Mouse (Mus musculus): ENCODE measurements around the gene Ncf1. TPM values are rescaled to one million over a fixed set of nuclear protein-coding genes. Genes with fewer than 3 reads are reported as not detected.

Gene Ncf1
- polyA plus RNA-seq, 1 experiment from 2014 or later = 1.8 TPM

- no peak for ATAC-seq
- Histone ChIP-seq H3K9me3 (replicated peaks) (no peaks in the 10 kb centered on the region), H3K36me3 (ENCODE audit: poor library complexity, severe bottlenecking) (no peaks in the 10 kb centered on the region), H3K27ac (no peak overlapping the region), H3K4me2 (no peak overlapping the region), H3K27me3 (peaks cover 2% of the 10 kb centered on the region), H3K4me1 (no peaks in the 10 kb centered on the region), H3K4me3 (no peak overlapping the region), H3K9ac (no peak overlapping the region)
- 42% methylated on average over 11 of the region's 11 CpGs for WGBS
These were observed 1.7 kb downstream of the Ncf1 start for GRCm38 (mm10) chr5:134227574-134228248.

GRCm38 (mm10) chr5:134226946-134227345 is 2.5 kb downstream of the Ncf1 start:
- Histone ChIP-seq H3K36me3 (ENCODE audit: poor library complexity, severe bottlenecking) (no peaks in the 10 kb centered on the region), H3K9ac (no peak overlapping the region), H3K9me3 (replicated peaks) (no peaks in the 10 kb centered on the region), H3K4me3 (no peak overlapping the region), H3K4me1 (peaks cover 3% of the 10 kb centered on the region), H3K4me2 (no peak overlapping the region), H3K27me3 (peaks cover 10% of the 10 kb centered on the region), H3K27ac (no peak overlapping the region)
- 75% methylated on average over 12 of the region's 12 CpGs for WGBS
- ATAC-seq = no peak

GRCm38 (mm10) chr5:134225110-134225901 is 4.1 kb downstream of the Ncf1 start:
- H3K36me3 ChIP-seq (ENCODE audit: poor library complexity, severe bottlenecking) = no peaks in the 10 kb centered on the region
- no peak for ATAC-seq
- H3K9ac ChIP-seq = no peak overlapping the region
- no peak overlapping the region for H3K4me3 ChIP-seq
- 84% methylated on average over 30 of the region's 30 CpGs for WGBS
- H3K9me3 ChIP-seq (replicated peaks) = no peaks in the 10 kb centered on the region
- no peak overlapping the region for H3K27ac ChIP-seq
- H3K4me2 ChIP-seq = no peak overlapping the region
- peaks cover 14% of the 10 kb centered on the region for H3K27me3 ChIP-seq
- H3K4me1 ChIP-seq = peaks cover 7% of the 10 kb centered on the region

GRCm38 (mm10) chr5:134221708-134222150 is 7.7 kb downstream of the Ncf1 start:
- 2% methylated on average over 36 of the region's 36 CpGs for WGBS
- peak overlapping the region; percentile 62 for H3K4me2 ChIP-seq
- H3K27ac ChIP-seq = no peak overlapping the region
- H3K36me3 ChIP-seq (ENCODE audit: poor library complexity, severe bottlenecking) = peaks cover 11% of the 10 kb centered on the region
- no peaks in the 10 kb centered on the region for H3K9me3 ChIP-seq (replicated peaks)
- H3K4me1 ChIP-seq = peaks cover 7% of the 10 kb centered on the region
- H3K27me3 ChIP-seq = peaks cover 14% of the 10 kb centered on the region
- peak overlapping the region; percentile 60 for H3K9ac ChIP-seq
- H3K4me3 ChIP-seq = peak overlapping the region; percentile 31
- ATAC-seq = 0 out of 2 replicates have a peak, but pooled peaks have one; percentile 4

GRCm38 (mm10) chr5:134221278-134221677 is 8.1 kb downstream of the Ncf1 start:
- no peak for ATAC-seq
- H3K36me3 ChIP-seq (ENCODE audit: poor library complexity, severe bottlenecking) = peaks cover 16% of the 10 kb centered on the region
- H3K4me2 ChIP-seq = peak overlapping the region; percentile 62
- H3K27me3 ChIP-seq = peaks cover 14% of the 10 kb centered on the region
- no peaks in the 10 kb centered on the region for H3K9me3 ChIP-seq (replicated peaks)
- WGBS = 49% methylated on average over 4 of the region's 4 CpGs
- H3K4me3 ChIP-seq = no peak overlapping the region
- no peak overlapping the region for H3K9ac ChIP-seq
- no peak overlapping the region for H3K27ac ChIP-seq
- peaks cover 7% of the 10 kb centered on the region for H3K4me1 ChIP-seq

GRCm38 (mm10) chr5:134217900-134218299 is 11.5 kb downstream of the Ncf1 start:
- Histone ChIP-seq H3K9ac (no peak overlapping the region), H3K9me3 (replicated peaks) (no peaks in the 10 kb centered on the region), H3K4me2 (no peak overlapping the region), H3K4me3 (no peak overlapping the region), H3K36me3 (ENCODE audit: poor library complexity, severe bottlenecking) (peaks cover 23% of the 10 kb centered on the region), H3K4me1 (peaks cover 7% of the 10 kb centered on the region), H3K27me3 (peaks cover 14% of the 10 kb centered on the region), H3K27ac (no peak overlapping the region)
- ATAC-seq = no peak
- 90% methylated on average over 7 of the region's 7 CpGs for WGBS

GRCm38 (mm10) chr5:134214021-134214806 is 15.2 kb downstream of the Ncf1 start:
- Histone ChIP-seq H3K4me1 (no peaks in the 10 kb centered on the region), H3K9me3 (replicated peaks) (no peaks in the 10 kb centered on the region), H3K27me3 (no peaks in the 10 kb centered on the region), H3K36me3 (ENCODE audit: poor library complexity, severe bottlenecking) (peaks cover 40% of the 10 kb centered on the region), H3K4me2 (no peak overlapping the region), H3K27ac (no peak overlapping the region; the same call in 1 of the 2 replicates), H3K9ac (no peak overlapping the region), H3K4me3 (no peak overlapping the region)
- no peak for ATAC-seq
- WGBS = 82% methylated on average over 12 of the region's 12 CpGs

- Histone ChIP-seq H3K4me1 (no peaks in the 10 kb centered on the region), H3K4me3 (no peak overlapping the region), H3K4me2 (no peak overlapping the region), H3K9me3 (replicated peaks) (no peaks in the 10 kb centered on the region), H3K27me3 (no peaks in the 10 kb centered on the region), H3K9ac (no peak overlapping the region), H3K36me3 (ENCODE audit: poor library complexity, severe bottlenecking) (peaks cover 28% of the 10 kb centered on the region; the same call in 1 of the 2 replicates), H3K27ac (no peak overlapping the region)
- no peak for ATAC-seq
- 84% methylated on average over 11 of the region's 11 CpGs for WGBS
These were observed 19.4 kb downstream of the Ncf1 start for GRCm38 (mm10) chr5:134209931-134210554.

GRCm38 (mm10) chr5:134206721-134207120 is 22.7 kb downstream of the Ncf1 start:
- peaks cover 47% of the 10 kb centered on the region for H3K36me3 ChIP-seq (ENCODE audit: poor library complexity, severe bottlenecking)
- no peak for ATAC-seq
- WGBS = 87% methylated on average over 10 of the region's 10 CpGs

GRCm38 (mm10) chr5:134193664-134194063 is 35.8 kb downstream of the Ncf1 start:
- Histone ChIP-seq H3K4me2 (no peak overlapping the region), H3K36me3 (ENCODE audit: poor library complexity, severe bottlenecking) (peaks cover 45% of the 10 kb centered on the region), H3K4me1 (no peaks in the 10 kb centered on the region), H3K4me3 (no peak overlapping the region), H3K9ac (no peak overlapping the region), H3K27ac (no peak overlapping the region), H3K27me3 (no peaks in the 10 kb centered on the region), H3K9me3 (replicated peaks) (no peaks in the 10 kb centered on the region)
- WGBS = 91% methylated on average over 8 of the region's 8 CpGs
- ATAC-seq = no peak

More at GRCm38 (mm10) chr5:134206721-134207120, 22.7 kb downstream of the Ncf1 start:
- no peaks in the 10 kb centered on the region for H3K27me3 ChIP-seq
- H3K4me1 ChIP-seq = no peaks in the 10 kb centered on the region
- no peak overlapping the region for H3K4me2 ChIP-seq
- H3K9me3 ChIP-seq (replicated peaks) = no peaks in the 10 kb centered on the region
- no peak overlapping the region for H3K9ac ChIP-seq
- no peak overlapping the region for H3K4me3 ChIP-seq
- H3K27ac ChIP-seq = no peak overlapping the region

GRCm38 (mm10) chr5:134188571-134188970 is 40.9 kb downstream of the Ncf1 start:
- no peaks in the 10 kb centered on the region for H3K9me3 ChIP-seq (replicated peaks)
- no peak overlapping the region for H3K27ac ChIP-seq
- 0 out of 2 replicates have a peak, but pooled peaks cover 10% of the 10 kb centered on the region for H3K36me3 ChIP-seq (ENCODE audit: poor library complexity, severe bottlenecking)
- no peak overlapping the region for H3K4me2 ChIP-seq
- no peak overlapping the region for H3K4me3 ChIP-seq
- no peak overlapping the region for H3K9ac ChIP-seq
- 92% methylated on average over 7 of the region's 7 CpGs for WGBS
- no peaks in the 10 kb centered on the region for H3K27me3 ChIP-seq
- H3K4me1 ChIP-seq = peaks cover 2% of the 10 kb centered on the region
- ATAC-seq = no peak
